Mouse (Mus musculus) spleen, embryonic (tissue): Measurements from ENCODE around the gene Clip3.

Experiments used
- CTCF ChIA-PET: fragments of 350-600 bp; sonication (Branson Sonifier 250); formaldehyde crosslinking; loops from one replicate; lab custom pipeline; 2022; lab: Charles Lee

Gene Clip3

DNA sequence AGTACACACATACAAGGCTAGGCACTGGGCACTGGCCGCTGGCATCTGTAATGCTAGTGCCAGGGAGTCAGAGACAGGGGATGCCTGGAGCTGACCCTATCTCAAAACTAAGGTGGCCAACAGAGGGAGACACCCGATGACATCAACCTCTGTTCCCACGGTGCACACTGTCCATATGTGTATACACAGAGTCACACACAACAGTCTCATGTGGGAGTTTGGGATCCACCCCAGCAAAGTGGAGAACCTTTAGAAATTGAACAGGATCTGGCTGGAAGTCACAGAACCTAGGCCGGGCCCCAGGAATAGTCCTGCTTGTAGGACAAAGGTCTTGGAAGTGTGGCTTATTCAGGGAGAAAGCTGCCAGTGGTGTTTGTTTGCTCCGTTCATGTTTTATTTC lies 2.8 kb downstream of the Clip3 start:
- CTCF ChIA-PET, result no interaction called here

DNA sequence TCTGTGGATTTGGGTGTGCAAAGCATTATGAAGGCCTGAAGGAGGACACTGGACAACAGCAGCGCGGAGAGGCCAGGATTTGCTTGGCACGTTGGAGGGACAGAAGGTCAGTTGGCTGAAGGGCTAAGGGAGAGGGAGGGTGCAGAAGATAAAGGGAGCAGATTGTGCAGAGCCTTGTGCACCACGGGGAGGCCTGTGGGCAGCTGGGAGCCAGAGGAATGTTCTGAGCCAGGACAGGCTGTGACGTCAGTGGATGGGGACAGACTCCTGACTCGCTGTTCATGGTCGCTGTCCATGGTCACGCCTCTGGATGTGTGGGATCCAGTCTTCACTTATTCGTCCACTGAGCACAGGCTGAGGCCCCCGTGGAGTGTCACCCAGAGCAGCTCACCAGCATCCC lies 3.6 kb downstream of the Clip3 start:
- CTCF ChIA-PET, result no interaction called here

DNA sequence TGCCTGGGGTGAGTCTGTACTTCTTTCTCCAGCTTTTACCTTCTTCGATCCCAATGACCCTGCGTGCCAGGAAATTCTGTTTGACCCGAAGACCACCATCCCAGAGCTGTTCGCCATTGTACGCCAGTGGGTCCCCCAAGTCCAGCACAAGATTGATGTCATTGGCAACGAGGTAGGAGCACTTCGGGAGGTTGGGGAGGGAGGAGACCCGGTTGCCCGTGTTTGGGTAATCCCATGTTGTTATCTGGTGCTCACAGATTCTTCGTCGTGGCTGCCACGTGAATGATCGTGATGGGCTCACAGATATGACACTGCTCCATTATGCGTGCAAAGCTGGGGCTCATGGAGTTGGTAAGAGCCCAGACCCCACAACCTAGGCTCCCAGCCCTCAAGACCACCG lies 5.3 kb downstream of the Clip3 start:
- CTCF ChIA-PET, result no interaction called here

DNA sequence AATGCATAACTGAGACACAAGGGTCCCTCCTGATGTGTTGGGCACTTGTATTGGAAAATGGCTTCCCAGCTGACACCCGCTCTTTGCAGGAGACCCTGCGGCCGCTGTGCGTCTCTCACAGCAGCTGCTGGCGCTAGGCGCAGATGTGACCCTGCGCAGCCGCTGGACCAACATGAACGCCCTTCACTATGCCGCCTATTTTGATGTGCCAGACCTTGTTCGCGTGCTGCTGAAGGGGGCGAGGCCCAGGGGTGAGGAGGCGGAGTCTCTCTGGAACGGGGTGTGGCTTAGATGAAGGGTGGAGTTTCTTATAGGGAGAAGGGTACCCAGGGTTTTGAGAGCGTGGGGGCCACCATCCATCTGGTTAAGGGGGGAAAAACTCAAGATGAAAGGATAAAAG lies 5.7 kb downstream of the Clip3 start:
- CTCF ChIA-PET, result no interaction called here

DNA sequence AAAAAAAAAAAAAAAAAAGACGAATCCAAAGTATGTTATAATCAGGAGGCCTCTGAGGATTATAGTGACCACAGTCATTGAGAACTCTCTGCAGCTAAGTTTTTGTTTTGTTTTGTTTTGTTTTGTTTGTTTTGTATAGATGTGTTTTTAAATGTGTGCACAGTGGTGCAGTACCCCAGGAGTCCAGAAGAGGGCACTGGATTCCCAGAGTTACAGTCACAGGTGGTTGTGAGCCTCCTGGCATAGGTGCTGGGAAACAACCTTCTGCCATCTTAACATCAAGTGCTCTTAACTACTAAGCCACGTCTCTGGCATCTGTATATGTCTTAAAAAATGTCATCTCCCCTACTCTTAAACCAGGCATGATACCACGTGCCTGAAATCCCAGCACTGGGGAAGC lies 9.4 kb downstream of the Clip3 start:
- CTCF ChIA-PET, result interaction anchor here (0.6 to 1.0 kb wide), 3 partner anchors 12 to 132 kb away, joined by 4 to 11 read pairs (median 5); no protein-coding TSS in a partner anchor

DNA sequence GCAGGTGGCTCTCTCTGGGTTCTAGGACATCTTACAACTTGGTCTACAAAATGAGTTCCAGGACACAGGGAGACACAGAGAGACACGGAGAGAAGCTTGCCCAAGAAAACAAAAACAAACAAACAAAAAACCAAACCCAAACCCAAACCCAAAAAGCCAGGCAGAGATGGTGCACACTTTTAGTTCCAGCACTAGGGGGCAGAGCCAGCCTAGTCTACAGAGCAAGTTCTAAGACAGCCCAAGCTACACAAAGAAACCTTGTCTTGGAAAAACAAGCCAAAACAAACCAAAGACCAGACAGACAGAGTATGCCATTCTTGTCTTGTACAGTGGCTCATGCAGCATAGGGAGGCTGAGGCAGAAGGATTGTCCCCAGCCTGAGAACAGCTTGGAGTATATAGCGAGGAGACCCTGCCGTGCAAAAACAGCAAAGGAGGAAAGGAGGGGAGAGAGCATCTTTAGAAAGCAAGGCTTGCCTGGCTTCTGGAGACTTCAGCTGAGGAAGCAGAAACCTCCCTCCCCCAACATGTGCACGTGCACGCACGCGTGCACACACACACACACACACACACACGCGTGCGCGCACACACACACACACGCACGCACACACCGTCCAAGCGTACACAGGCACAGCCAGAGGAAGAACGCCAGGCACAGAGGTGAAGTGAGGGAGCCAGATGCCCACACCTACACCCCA lies 14.7 kb downstream of the Clip3 start:
- CTCF ChIA-PET, result no interaction called here

DNA sequence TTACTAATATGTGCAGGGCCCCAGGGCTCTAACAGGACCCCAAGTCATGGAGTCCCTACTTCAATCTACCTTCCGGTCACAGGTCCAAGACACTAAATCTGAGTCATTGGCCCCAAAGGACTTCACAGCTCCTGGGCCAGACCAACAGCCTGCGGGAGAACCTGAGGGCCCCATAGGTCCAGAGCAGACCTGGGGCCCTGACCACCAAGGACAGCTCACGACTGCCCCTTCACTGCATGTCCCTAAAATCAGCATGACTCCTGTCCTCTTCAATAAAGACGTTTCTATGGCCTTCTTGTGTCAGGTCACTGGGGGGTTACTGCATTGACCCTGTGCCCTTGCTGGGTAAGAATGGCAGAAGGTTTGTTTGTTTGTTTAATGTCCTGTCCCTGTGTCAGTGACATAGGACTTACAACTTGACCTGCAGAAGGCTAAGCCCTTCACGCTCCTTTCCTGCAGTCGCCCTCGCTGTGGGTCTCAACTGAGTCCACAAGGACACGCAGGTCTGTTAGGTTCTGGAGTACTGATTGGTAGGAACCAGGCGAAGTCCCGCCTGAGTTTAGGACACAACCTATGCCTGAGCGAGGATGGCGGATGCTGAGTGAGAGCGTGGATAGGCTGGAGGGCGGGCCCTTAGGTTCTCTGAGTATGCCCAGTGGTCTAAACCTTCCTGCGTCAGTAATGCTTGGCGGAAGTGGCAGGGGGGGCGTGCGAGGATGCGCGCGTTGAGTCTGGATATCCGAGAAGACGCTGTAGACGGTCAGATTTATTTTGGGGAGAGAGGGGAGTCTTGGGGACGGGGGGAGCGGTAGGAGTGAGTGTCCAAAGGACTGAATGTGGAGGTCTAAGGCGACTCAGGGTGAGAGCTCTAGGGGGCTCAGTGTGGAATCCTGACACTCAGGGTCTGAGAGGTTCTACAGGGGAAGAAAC lies 16.8 kb downstream of the Clip3 start, which contains the start of gene Alkbh6:
TSS of gene Alkbh6 (plus strand) at position 642 of the 930 bp plus-strand sequence.
- CTCF ChIA-PET, result interaction anchor here (1.5 kb wide), 1 partner anchor 14 kb away, joined by 7 read pairs; the partner anchor contains the start of gene E130208F15Rik

DNA sequence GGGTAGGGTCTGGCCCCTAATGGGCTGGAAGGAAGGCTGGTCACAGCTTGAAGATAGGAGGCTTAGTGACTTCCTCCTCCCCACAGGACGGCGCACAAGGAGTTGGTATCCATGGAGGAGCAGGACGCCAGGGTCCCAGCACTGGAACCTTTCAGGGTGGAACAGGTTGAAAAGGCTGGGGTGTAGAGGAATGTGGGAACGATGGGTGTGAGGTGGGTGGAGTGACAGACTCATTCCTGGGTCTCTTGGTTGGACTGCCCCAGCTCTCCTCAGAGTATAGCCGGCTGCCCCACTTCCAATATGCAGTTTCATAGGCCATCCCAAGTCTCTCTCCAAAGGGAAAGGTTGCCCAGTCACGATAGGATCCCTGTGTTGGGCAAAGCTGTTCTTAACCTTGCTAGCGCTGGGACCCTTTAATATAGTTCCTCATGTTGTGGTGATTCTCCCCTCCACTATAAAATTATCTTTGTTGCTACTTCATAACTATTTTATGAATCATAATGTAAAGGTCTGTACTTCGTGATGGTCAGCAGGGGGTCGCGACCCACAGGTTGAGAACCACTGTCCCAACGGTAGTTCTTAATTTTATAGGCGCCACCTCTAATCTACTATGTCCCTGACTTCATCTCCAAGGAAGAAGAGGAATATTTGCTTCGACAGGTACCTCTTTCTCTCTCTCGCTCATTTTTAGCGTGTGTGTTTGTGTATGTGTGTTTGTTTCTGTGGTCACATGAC lies 18.0 kb downstream of the Clip3 start:
- CTCF ChIA-PET, result interaction anchor here (1.5 kb wide), 1 partner anchor 13 kb away, joined by 7 read pairs; the partner anchor contains the start of gene E130208F15Rik

DNA sequence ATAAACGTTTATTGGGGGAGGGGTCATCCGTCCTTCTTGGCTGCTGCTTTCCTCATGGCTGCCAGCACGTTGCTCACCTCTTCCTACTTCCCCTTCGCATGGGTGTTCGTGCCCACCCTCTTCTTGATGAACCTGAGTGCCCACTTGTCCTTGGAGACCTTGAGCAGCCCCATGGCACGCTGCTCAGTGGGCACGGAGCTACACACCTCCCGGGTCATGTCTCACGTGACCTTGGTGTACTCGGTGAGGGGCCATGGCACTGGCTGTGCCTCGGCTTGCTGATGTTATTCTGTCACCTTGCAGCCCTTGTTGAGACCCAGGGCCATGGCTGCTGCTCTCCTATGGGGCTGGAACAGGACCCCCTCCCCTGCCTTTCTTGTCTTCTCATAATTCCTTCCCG lies 18.6 kb downstream of the Clip3 start:
- CTCF ChIA-PET, result interaction anchor here (1.5 kb wide), 1 partner anchor 12 kb away, joined by 7 read pairs; the partner anchor contains the start of gene E130208F15Rik

DNA sequence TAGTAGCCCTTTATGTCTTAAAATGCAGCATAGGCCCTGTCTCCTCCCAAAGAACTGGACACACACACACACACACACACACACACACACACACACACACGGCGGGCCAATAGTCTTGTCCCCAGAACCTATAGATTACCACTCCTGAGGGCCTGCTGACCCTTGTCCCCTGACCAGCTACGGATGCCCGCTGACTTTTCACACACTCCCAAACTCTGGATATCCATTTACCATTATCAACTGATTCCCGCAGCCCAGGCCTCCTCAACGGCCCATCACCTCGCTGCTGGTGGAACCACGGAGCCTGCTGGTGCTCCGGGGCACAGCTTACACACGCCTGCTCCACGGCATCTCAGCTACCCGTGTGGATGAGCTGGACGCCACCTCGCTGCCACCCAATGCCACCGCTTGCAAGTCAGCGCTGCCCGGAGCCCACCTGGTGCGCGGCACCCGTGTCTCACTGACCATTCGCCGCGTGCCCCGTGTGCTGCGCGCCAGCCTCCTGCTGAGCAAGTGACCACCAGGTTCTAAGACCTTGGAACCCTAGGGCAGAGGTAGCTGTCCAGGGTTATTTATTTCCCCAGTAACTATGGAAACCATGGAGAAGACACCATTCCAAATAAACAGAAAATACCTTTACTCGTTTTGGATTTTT lies 22.3 kb downstream of the Clip3 start:
- CTCF ChIA-PET, result no interaction called here

DNA sequence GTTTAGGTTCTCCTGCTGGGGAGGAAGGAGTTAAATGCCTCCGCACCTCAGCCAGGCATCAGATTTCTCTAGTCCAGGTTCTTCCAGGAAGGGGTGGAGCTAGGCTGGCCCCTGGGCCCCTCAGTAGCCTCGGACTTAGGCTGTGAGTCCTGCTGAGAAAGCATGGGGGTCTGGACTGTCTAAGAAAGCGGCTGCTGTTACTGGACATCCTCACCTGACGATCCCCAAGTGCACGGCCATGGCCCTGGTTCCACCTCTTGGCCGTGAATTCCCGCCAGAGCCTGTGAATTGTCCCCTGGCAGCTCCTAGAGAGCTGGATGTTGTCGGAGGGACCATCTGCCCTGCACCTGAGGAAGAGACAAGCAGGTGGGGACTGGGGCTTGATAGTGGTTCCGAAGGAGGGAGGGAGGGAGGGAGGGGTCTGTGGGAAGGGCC lies 23.2 kb downstream of the Clip3 start, which contains the start of gene Syne4:
TSS of gene Syne4 (plus strand) at position 87 of the 435 bp plus-strand sequence.
- CTCF ChIA-PET, result no interaction called here

DNA sequence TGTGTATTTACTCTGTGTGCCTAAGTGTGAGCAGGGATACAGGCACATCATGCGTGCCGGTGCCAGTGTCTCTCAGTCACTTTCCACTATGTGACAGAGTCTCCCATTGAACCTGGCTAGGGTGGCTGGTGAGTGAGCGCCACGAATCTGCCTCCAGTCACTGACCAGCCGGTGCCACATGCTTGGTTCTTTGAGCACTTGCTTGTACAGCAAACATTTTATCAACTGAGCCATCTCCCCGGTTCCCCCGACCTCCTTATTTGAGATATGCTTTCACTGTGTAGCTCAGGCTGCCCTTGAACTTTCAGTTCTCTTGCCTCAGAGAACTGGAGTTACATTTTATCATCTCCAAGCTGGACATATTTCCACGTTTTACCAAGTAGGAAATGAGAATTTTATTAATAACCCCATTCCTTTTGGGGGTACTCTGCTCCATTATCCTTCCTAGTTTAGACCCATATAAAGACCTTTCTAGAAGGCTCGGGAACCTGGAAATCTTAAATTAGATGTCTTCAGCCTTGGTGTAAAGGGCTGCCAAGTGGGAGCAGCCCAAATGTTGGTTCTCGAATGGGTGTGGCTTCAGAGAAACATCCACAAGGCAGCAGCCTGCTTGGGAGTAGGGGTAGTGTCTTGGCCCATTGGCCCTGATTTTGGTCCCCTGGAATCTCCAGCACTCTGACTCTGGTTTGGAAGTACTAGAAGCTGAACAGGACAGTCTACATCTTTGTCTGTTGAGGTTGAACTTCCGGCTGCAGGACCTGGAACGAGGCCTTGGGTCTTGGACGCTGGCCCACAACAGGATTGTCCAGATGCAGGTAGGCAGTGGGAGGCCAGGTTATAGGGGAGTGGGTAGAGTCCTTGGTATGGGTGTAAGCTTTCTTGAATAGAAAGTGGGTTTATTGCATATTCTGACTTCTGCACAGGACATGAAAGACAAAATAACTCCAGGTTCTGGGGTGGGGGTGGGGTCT lies 24.3 kb downstream of the Clip3 start:
- CTCF ChIA-PET, result no interaction called here

DNA sequence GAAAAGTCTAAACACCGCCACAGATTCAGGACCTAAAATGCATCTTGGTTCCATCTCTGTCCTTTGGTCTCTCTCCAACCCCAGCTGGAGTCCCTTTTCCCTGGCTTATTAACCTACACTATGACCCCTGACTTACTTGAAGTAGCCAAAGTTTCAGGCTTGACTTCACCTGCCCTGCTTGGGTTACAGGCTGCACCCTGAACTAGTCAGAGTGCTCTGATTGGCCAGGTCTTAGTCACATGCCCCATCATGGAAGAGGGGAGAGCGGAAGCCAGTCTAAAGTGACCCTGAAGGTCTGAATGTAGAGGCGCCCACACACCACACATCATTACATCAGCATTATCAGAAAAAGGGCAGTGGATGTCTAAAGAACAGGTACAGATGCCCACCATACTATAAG lies 26.6 kb downstream of the Clip3 start:
- CTCF ChIA-PET, result no interaction called here

DNA sequence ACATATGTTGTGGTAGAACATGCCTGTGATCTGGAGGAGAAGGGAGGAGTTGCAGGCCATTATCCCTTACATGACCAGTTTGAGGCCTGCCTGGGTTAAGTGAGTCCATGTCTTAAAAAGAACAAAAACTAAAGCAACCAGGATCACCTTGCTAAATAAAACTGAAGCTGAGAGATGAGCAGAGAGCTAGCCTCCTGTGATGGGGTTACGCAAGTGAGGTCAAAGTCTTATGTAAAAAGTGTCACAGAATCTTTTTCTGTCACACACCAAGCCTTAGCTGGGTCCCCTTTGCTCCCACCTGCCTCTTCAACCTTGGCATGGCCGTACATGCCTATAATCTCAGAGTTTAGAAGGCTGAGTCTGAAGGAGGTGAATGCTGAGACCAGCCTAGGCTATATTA lies 29.4 kb downstream of the Clip3 start:
- CTCF ChIA-PET, result no interaction called here

DNA sequence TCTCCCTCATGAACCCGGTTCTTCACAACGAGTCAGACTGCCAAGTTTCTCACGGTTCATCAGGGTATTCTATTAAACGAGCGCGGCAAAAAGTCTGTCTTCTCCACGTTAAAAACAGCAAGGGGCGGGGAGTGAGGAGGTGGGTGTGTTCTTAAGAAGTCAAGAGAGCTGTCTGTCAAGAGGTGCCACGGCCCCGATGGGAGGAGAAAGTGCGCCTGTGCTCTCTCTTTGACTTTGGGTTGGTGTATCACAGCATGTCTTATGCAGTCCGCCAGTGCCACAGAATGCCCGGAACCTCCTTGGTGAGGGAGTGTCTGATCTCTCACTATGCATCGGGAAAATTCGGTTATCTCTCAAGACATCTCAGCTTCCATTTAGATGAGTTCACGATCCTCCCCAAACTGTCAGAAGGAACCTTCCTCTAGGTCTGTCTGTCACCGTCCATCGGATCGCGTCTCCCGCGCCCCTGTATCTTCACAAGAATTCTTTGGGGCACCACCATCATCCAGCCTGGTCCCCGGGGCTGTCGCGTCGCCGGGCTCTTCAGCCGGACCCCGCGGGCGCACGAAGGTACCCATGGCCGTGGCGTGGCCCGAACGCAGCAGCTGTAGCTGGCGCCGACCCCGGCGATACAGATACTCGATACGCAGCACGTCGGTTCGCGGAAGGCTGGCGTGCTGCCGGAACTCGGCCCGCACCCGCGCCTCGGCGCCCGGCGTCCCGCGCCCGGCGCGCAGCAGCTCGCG lies 30.2 kb downstream of the Clip3 start, which contains the start of gene E130208F15Rik:
TSS of gene E130208F15Rik (plus strand) at position 202 of the 746 bp plus-strand sequence.
- CTCF ChIA-PET, result interaction anchor here (2.0 kb wide), 1 partner anchor 12 kb away, joined by 7 read pairs; no protein-coding TSS in a partner anchor

DNA sequence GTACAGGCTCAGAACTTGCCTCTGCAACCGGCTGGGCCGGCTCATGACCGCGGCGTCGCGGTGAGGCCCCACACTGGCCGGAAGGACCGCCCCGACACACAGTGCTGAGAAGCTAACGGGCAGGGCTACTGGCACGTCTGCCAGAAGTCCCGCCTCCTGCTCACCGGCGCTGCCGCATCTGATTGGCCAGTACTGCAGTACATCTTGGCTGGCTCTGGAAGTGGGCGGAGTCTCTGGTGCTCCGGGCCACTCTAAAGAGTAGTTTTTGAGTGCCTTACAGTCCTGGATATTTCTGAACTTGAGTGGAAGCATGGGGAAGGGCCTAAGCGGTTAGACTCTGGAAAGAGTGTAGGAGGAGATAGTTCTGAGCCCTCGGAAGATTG lies 30.7 kb downstream of the Clip3 start:
- CTCF ChIA-PET, result interaction anchor here (2.0 kb wide), 1 partner anchor 13 kb away, joined by 7 read pairs; no protein-coding TSS in a partner anchor

DNA sequence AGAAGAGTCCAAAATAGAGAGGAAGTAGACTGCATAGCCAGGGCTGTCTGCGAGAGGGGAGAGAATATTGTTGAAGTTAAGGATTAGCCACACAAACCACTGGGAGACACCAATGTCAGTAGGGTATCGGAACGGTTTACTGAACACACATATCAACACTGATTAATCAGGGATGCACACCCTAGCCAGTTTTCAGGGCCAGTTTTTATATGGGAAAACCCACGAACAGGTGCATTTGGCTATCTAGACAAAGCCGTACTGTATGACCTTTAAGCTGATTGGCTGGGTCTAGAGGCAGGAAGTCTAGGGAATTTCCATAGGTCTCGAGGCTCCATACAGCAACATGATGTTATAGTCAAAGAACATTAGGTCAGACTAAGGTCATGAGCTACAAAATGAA lies 31.3 kb downstream of the Clip3 start:
- CTCF ChIA-PET, result interaction anchor here (2.0 kb wide), 1 partner anchor 13 kb away, joined by 7 read pairs; no protein-coding TSS in a partner anchor

DNA sequence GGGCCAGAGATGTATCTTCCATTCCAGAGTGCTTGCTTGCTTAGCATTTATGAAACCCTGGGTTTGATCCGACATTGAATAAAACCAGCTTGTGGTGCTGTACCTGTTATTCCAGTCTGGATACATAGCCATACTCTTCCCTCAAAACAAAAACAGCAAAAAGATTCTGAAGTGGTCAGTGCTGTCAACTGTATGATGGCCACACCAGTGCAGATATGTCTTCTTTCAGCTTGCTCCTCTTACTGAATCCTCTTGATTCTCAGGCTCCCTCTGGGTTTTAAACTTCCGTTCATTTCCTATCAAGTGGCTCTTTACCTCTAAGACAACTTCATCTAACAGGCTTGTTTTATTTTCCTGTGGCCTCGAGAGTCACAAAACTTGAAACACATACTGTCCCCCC lies 32.3 kb downstream of the Clip3 start, which contains the start of gene Sdhaf1:
TSS of gene Sdhaf1 (minus strand) at position 101 of the 400 bp plus-strand sequence.
- CTCF ChIA-PET, result interaction anchor here (0.6 kb wide), 1 partner anchor 110 kb away, joined by 3 read pairs; no protein-coding TSS in a partner anchor
